Mouse (Mus musculus): Measurements from ENCODE around the gene Egflam. TPM values are rescaled to one million over a fixed set of nuclear protein-coding genes. Genes with fewer than 3 reads are reported as not detected.

The Egflam gene
- polyA plus RNA-seq, 1 experiment from 2014 or later = 15.8 TPM

DNA sequence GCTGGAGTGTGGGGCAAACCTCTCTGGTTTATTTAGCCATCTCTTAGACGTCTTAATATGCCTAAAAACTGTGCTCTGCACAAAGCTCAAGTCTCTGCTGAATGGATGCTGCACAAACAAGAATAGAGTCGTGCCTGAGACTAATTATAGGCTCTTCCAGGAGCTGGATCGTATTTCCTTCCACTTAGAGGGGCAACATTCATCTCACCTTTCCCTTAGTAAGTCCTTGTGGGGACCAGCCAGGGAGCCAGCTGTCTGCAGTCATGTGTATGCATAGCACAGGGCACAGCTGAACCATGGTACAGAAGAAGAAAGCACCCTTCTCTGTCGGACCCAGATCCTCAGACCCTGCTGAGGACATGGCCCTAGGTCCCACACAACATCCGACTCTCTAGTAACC, 192.1 kb downstream of the Egflam start:
- no peak overlapping the region for H3K9ac ChIP-seq
- ATAC-seq (ENCODE audit: low read depth) = no peak
- WGBS = 55% methylated on average over 5 of the region's 5 CpGs

GRCm38 (mm10) chr15:7204917-7205316, 193.3 kb downstream of the Egflam start:
- Histone ChIP-seq H3K4me1 (replicated peaks) (peaks cover 48% of the 10 kb centered on the region), H3K27me3 (no peaks in the 10 kb centered on the region), H3K36me3 (no peaks in the 10 kb centered on the region), H3K9me3 (no peaks in the 10 kb centered on the region), H3K4me2 (no peak overlapping the region), H3K9ac (no peak overlapping the region), H3K27ac (replicated peaks) (no peak overlapping the region), H3K4me3 (no peak overlapping the region)
- ATAC-seq (ENCODE audit: low read depth) = no peak
- WGBS = 64% methylated on average over 13 of the region's 13 CpGs

More for the DNA sequence above, 192.1 kb downstream of the Egflam start:
- Histone ChIP-seq H3K4me1 (replicated peaks) (peaks cover 42% of the 10 kb centered on the region), H3K36me3 (no peaks in the 10 kb centered on the region), H3K27ac (replicated peaks) (no peak overlapping the region), H3K27me3 (no peaks in the 10 kb centered on the region), H3K9me3 (no peaks in the 10 kb centered on the region), H3K4me3 (no peak overlapping the region), H3K4me2 (no peak overlapping the region)

GRCm38 (mm10) chr15:7203606-7204330, 194.4 kb downstream of the Egflam start:
- Histone ChIP-seq H3K36me3 (no peaks in the 10 kb centered on the region), H3K4me1 (replicated peaks) (peaks cover 58% of the 10 kb centered on the region), H3K4me2 (no peak overlapping the region), H3K27ac (replicated peaks) (peak overlapping the region; percentile 55), H3K4me3 (no peak overlapping the region), H3K9me3 (no peaks in the 10 kb centered on the region), H3K27me3 (no peaks in the 10 kb centered on the region), H3K9ac (no peak overlapping the region)
- 66% methylated on average over 9 of the region's 9 CpGs for WGBS
- no peak for ATAC-seq (ENCODE audit: low read depth)

- Histone ChIP-seq H3K4me1 (replicated peaks) (peaks cover 64% of the 10 kb centered on the region), H3K36me3 (no peaks in the 10 kb centered on the region), H3K4me2 (no peak overlapping the region), H3K9ac (no peak overlapping the region), H3K9me3 (no peaks in the 10 kb centered on the region), H3K27me3 (no peaks in the 10 kb centered on the region), H3K27ac (replicated peaks) (no peak overlapping the region), H3K4me3 (no peak overlapping the region)
- 86% methylated on average over 5 of the region's 5 CpGs for WGBS
- no peak for ATAC-seq (ENCODE audit: low read depth)
Measured at GRCm38 (mm10) chr15:7202981-7203380, 195.2 kb downstream of the Egflam start.

GRCm38 (mm10) chr15:7201421-7202380, 196.5 kb downstream of the Egflam start:
- Histone ChIP-seq H3K27ac (replicated peaks) (peak overlapping the region; percentile 62), H3K36me3 (no peaks in the 10 kb centered on the region), H3K4me3 (no peak overlapping the region), H3K4me2 (no peak overlapping the region), H3K9ac (no peak overlapping the region), H3K9me3 (no peaks in the 10 kb centered on the region), H3K4me1 (replicated peaks) (peaks cover 75% of the 10 kb centered on the region), H3K27me3 (no peaks in the 10 kb centered on the region)
- no peak for ATAC-seq (ENCODE audit: low read depth)
- WGBS = 49% methylated on average over 9 of the region's 9 CpGs

DNA sequence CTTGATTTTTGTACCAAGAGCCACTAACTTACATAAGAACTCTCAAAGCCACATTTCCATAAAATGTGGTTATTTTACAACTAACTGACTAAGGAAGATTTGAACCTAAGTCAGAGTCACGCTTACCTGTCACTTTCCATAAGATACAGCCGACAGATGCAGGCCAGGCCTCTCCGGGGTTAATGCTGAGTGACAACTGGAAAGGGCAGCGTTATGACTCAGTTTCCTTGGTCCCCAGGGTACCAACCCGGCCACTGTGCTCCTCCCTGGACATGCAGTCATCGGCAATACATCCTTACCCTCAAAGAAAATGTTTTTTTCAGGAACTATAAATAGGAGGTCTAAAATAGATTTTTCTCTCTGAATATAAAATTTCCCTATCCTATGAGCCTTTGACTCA, 197.9 kb downstream of the Egflam start:
- H3K9ac ChIP-seq = no peak overlapping the region
- no peaks in the 10 kb centered on the region for H3K36me3 ChIP-seq
- H3K4me3 ChIP-seq = no peak overlapping the region
- no peaks in the 10 kb centered on the region for H3K27me3 ChIP-seq
- H3K4me1 ChIP-seq (replicated peaks) = peaks cover 84% of the 10 kb centered on the region
- H3K27ac ChIP-seq (replicated peaks) = no peak overlapping the region
- no peak for ATAC-seq (ENCODE audit: low read depth)
- H3K9me3 ChIP-seq = no peaks in the 10 kb centered on the region
- WGBS = 67% methylated on average over 6 of the region's 6 CpGs
- H3K4me2 ChIP-seq = no peak overlapping the region

DNA sequence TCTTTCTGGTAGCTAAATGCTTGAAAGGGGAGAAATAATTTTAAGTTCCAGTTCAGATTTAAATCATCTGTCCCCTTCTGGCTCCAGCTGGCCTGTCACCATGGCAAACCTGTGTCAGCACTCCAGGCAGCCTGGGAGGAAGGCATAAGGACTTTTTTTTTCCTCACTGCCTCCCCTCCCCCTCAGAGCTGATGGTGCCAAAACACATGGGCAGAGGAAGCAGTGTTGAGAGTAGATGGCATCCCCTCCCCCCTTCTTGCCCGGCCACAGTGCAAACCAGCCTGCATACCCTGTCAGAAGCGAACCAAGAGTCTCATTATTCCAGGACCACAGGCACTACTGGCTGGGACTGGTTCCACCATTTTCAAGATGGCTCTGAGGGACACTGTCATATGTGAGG, 199.4 kb downstream of the Egflam start:
- no peaks in the 10 kb centered on the region for H3K27me3 ChIP-seq
- no peak overlapping the region for H3K4me3 ChIP-seq
- no peaks in the 10 kb centered on the region for H3K36me3 ChIP-seq
- no peak overlapping the region for H3K4me2 ChIP-seq
- H3K27ac ChIP-seq (replicated peaks) = peak overlapping the region; percentile 81
- peak; percentile 81 for ATAC-seq (ENCODE audit: low read depth)
- H3K9me3 ChIP-seq = no peaks in the 10 kb centered on the region
- 7% methylated on average over 2 of the region's 2 CpGs for WGBS
- no peak overlapping the region for H3K9ac ChIP-seq
- H3K4me1 ChIP-seq (replicated peaks) = peaks cover 85% of the 10 kb centered on the region

DNA sequence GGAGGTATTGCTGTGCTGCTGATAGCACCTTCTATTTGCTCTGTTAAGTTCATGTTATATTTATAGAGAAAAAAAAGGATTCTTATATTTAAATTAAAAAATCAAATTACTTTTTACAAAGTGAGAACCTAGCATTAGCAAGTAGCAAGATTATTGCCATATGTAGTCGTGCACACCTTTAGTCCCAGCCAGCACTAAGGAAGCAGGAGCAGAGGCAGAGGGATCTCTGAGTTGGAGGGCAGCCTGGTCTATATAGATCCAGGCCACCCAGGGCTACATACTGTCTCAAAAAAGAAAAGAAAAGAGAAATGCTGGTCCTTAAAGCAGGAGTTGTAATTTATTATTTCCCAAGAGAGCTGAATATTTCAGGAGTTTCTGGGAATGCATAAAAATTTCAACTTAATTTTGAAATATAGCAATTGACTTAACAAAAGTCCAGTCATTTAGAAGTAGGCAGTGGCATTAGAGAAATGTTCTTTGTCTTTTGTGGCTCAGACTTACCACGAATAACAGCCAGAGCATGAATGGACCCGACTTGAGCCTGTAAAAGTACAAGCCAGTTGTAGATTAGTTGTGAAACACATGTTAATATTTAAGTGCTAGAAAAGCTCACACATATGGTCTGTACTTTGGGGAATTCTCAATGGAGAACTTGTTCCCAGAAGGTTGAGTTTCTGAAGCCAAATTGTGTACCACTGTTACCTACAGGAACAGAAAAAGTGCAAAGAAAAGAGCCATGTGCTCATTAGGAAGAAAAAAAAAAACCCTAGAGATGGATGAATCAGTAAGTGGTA, 200.3 kb downstream of the Egflam start:
- Histone ChIP-seq H3K4me1 (replicated peaks) (peaks cover 85% of the 10 kb centered on the region), H3K9ac (no peak overlapping the region), H3K9me3 (no peaks in the 10 kb centered on the region), H3K27me3 (no peaks in the 10 kb centered on the region), H3K4me2 (no peak overlapping the region), H3K27ac (replicated peaks) (peak overlapping the region; percentile 72), H3K4me3 (no peak overlapping the region), H3K36me3 (no peaks in the 10 kb centered on the region)
- WGBS = 45% methylated on average over 3 of the region's 3 CpGs
- no peak for ATAC-seq (ENCODE audit: low read depth)

- H3K9me3 ChIP-seq = no peaks in the 10 kb centered on the region
- peak; percentile 85 for ATAC-seq (ENCODE audit: low read depth)
- H3K27me3 ChIP-seq = no peaks in the 10 kb centered on the region
- WGBS = 16% methylated on average over 6 of the region's 6 CpGs
- peak overlapping the region; percentile 90 for H3K27ac ChIP-seq (replicated peaks)
- H3K4me3 ChIP-seq = no peak overlapping the region
- peak overlapping the region; percentile 5; the same call in 1 of the 2 replicates for H3K4me2 ChIP-seq
- peaks cover 76% of the 10 kb centered on the region for H3K4me1 ChIP-seq (replicated peaks)
- peaks cover 19% of the 10 kb centered on the region for H3K36me3 ChIP-seq
- H3K9ac ChIP-seq = no peak overlapping the region
Measured at GRCm38 (mm10) chr15:7194748-7195221, 203.4 kb downstream of the Egflam start.

GRCm38 (mm10) chr15:7194147-7194720, 204.0 kb downstream of the Egflam start:
- Histone ChIP-seq H3K9ac (no peak overlapping the region), H3K9me3 (no peaks in the 10 kb centered on the region), H3K4me1 (replicated peaks) (peaks cover 70% of the 10 kb centered on the region), H3K36me3 (peaks cover 24% of the 10 kb centered on the region), H3K27ac (replicated peaks) (peak overlapping the region; percentile 90), H3K4me3 (no peak overlapping the region), H3K27me3 (no peaks in the 10 kb centered on the region), H3K4me2 (peak overlapping the region; percentile 5; the same call in 1 of the 2 replicates)
- ATAC-seq (ENCODE audit: low read depth) = peak; percentile 66
- 7% methylated on average over 13 of the region's 13 CpGs for WGBS

GRCm38 (mm10) chr15:7192582-7192981, 205.6 kb downstream of the Egflam start:
- no peaks in the 10 kb centered on the region for H3K9me3 ChIP-seq
- peaks cover 55% of the 10 kb centered on the region for H3K4me1 ChIP-seq (replicated peaks)
- no peak overlapping the region for H3K9ac ChIP-seq
- H3K4me3 ChIP-seq = no peak overlapping the region
- no peak overlapping the region for H3K4me2 ChIP-seq
- H3K27me3 ChIP-seq = no peaks in the 10 kb centered on the region
- H3K36me3 ChIP-seq = peaks cover 29% of the 10 kb centered on the region
- H3K27ac ChIP-seq (replicated peaks) = peak overlapping the region; percentile 90; the same call in 1 of the 2 replicates
- WGBS = 96% methylated on average over 2 of the region's 2 CpGs
- no peak for ATAC-seq (ENCODE audit: low read depth)
